9 mouse cellular contexts compared by ENCODE assay signal in the genomic region with DNA sequence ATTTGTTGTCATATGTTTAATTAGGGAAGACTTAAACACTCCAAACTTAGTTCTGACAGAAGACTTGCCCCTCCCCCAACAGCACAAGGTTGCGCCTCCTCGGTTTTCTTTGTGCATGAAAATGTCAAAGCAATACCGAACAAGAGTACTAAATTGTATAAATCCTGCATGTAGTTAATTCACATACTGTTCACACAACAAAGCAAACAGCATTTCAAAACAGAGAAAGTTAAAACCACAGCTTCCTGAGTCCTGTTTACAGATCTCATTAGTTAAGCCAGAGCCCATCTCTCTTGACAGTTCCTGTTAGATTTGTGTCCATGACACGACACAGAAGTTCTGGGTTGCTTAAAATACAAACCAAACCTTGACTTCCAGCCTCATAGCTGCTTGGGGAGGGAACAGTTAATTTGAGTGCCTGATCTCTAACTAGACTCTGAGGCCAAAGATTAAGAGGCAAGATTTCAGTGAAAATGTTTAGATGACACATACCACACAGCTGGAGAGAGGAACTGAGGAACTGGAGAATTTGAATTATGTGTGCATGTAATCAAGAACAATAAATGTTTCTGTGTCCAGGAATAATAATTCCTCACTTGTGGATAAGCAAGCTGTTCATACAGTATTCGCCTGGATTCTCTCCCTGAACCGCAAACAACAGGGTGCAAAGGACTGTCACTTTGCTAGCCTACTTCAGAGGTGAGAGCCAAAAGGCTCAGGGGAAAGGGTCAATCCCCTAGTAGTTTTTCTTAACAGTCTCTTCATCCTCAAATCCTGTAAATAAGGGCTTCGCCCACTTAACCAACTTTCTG.
DNase-seq lines count a peak whose midpoint lies in the region; ATAC-seq lines count a peak whose summit lies in the region.
"Had no signal": no experiment of that assay in that cellular context is flagged by ENCODE, and none has a peak within 500 bp of the region (broad histone marks: within the 10 kb centered on the region; RNA-seq: fewer than 3 reads in every experiment).

No protein-coding gene starts in this region.

- H3K36me3 ChIP-seq in hindbrain, embryonic 10.5 days = no peaks in the 10 kb centered on the region
- no peaks in the 10 kb centered on the region for H3K36me3 ChIP-seq in hindbrain, embryonic 12.5 days
- no peaks in the 10 kb centered on the region for H3K36me3 ChIP-seq in limb, embryonic 10.5 days
- H3K36me3 ChIP-seq: hindbrain, embryonic 15.5 days had no signal

- H3K27ac ChIP-seq in hindbrain, embryonic 10.5 days = peak overlapping the region; percentile 53
- H3K27ac ChIP-seq in hindbrain, embryonic 12.5 days = no peak overlapping the region
- H3K27ac ChIP-seq in limb, embryonic 10.5 days = 0 out of 2 replicates have a peak overlapping the region, but pooled peaks have one; percentile 1
- H3K27ac ChIP-seq: hindbrain, embryonic 15.5 days had no signal

- no peak overlapping the region for H3K4me3 ChIP-seq in hindbrain, embryonic 10.5 days
- H3K4me3 ChIP-seq in hindbrain, embryonic 12.5 days = no peak overlapping the region
- H3K4me3 ChIP-seq in limb, embryonic 10.5 days = no peak overlapping the region
- H3K4me3 ChIP-seq: hindbrain, embryonic 15.5 days had no signal

- DNase-seq in hindbrain, embryonic 10.5 days (ENCODE audit: low spot score) = no peak
- peak; percentile 53 for DNase-seq in CD4-positive, CD25-positive, alpha-beta regulatory T cell, adult 2 months (ENCODE audit: low read depth, low spot score)
- peak; percentile 39 for DNase-seq in embryo, embryonic 10 days (ENCODE audit: low spot score)
- no peak for DNase-seq in limb, embryonic 10.5 days (ENCODE audit: low spot score)
- DNase-seq in layer of hippocampus, adult 8-10 months (ENCODE audit: low spot score in 2 of 2) = no peak
- DNase-seq in left cerebral cortex, adult 9 months (ENCODE audit: low spot score in 2 of 2) = no peak
- DNase-seq in neural tube, embryonic 10.5 days (ENCODE audit: extremely low spot score, low spot score) = no peak

- H3K27me3 ChIP-seq in hindbrain, embryonic 10.5 days (ENCODE audit: insufficient read depth, poor library complexity, severe bottlenecking) = no peaks in the 10 kb centered on the region
- H3K27me3 ChIP-seq in hindbrain, embryonic 12.5 days = no peaks in the 10 kb centered on the region
- no peaks in the 10 kb centered on the region for H3K27me3 ChIP-seq in limb, embryonic 10.5 days (ENCODE audit: low read depth, poor library complexity, severe bottlenecking)
- H3K27me3 ChIP-seq: hindbrain, embryonic 15.5 days had no signal

- no peak for ATAC-seq in hindbrain, embryonic 12.5 days (ENCODE audit: low FRiP score)

- no peak overlapping the region for H3K9ac ChIP-seq in hindbrain, embryonic 12.5 days
- H3K9ac ChIP-seq: hindbrain, embryonic 15.5 days had no signal

- no peaks in the 10 kb centered on the region for H3K9me3 ChIP-seq in hindbrain, embryonic 10.5 days
- no peaks in the 10 kb centered on the region for H3K9me3 ChIP-seq in hindbrain, embryonic 12.5 days (replicated peaks)
- no peaks in the 10 kb centered on the region for H3K9me3 ChIP-seq in limb, embryonic 10.5 days (replicated peaks)
- H3K9me3 ChIP-seq: hindbrain, embryonic 15.5 days had no signal

- WGBS in hindbrain, embryonic 10.5 days = 41% methylated on average over 7 of the region's 7 CpGs
- WGBS in hindbrain, embryonic 12.5 days = 34% methylated on average over 7 of the region's 7 CpGs
- 48% methylated on average over 7 of the region's 7 CpGs for WGBS in limb, embryonic 10.5 days

- peaks cover 24% of the 10 kb centered on the region for H3K4me1 ChIP-seq in hindbrain, embryonic 10.5 days (replicated peaks)
- H3K4me1 ChIP-seq in hindbrain, embryonic 12.5 days = peaks cover 14% of the 10 kb centered on the region
- H3K4me1 ChIP-seq in limb, embryonic 10.5 days = peaks cover 19% of the 10 kb centered on the region

- H3K4me2 ChIP-seq in hindbrain, embryonic 12.5 days (replicated peaks) = no peak overlapping the region
- H3K4me2 ChIP-seq: hindbrain, embryonic 15.5 days had no signal

Comparison
In these comparisons a context has a peak if more than half of its experiments do, and no peak if none do; other contexts are left out.
1. DNase-seq: peak in CD4-positive, CD25-positive, alpha-beta regulatory T cell, adult 2 months (single experiment) and embryo, embryonic 10 days (single experiment); none in hindbrain, embryonic 10.5 days (single experiment), limb, embryonic 10.5 days (single experiment), layer of hippocampus, adult 8-10 months (0 of 2), left cerebral cortex, adult 9 months (0 of 2) and neural tube, embryonic 10.5 days (single experiment).